Mouse (Mus musculus) lung, adult 2 months (tissue): ENCODE measurements around the gene Rbfox2. TPM values are rescaled to one million over a fixed set of nuclear protein-coding genes. Genes with fewer than 3 reads are reported as not detected.

Experiments used
- DNase-seq: peaks from one replicate; pipeline ENCODE4 v3.0.0; 2022
- H3K4me1 ChIP-seq: fragments of 200-500 bp; 2 replicates; pipeline ENCODE4 v1.6.1; 2011; ENCODE audit warnings: low read length; ENCODE audit not compliant: control insufficient read depth, insufficient read depth
- H3K4me3 ChIP-seq: fragments of 200-500 bp; replicated peaks from 2 replicates; pipeline ENCODE3; 2011; ENCODE audit warnings: low read depth, mild to moderate bottlenecking, control low read depth, low read length; ENCODE audit errors: extremely low read depth
- CTCF ChIP-seq: fragments of 200-500 bp; IDR thresholded peaks from 2 replicates; pipeline ENCODE4 v1.5.1; 2011; ENCODE audit warnings: mild to moderate bottlenecking, low read length, control low read depth; ENCODE audit not compliant: insufficient read depth
- POLR2A ChIP-seq: fragments of 200-500 bp; IDR thresholded peaks from 2 replicates; pipeline ENCODE4 v1.6.1; 2011; ENCODE audit warnings: low read depth, mild to moderate bottlenecking, control low read depth, low read length, borderline replicate concordance; ENCODE audit errors: extremely low read depth
- WGBS: fragments of 180-500 bp; shearing (Covaris S2); methylation state at CpG from one replicate; pipeline ENCODE4 v1.1.7; 2018; 5-methylcytosine and 5-hydroxymethylcytosine counted together
- polyA plus RNA-seq: library from polyadenylated mRNA; depleted of rRNA; stranded (reverse); fragments of >200 nt; gene quantifications from 2 replicates; pipeline ENCODE4 v1.2.3, GENCODE M21; 2012

Gene Rbfox2
- polyA plus RNA-seq, 1 experiment, result 72.0 TPM

DNA sequence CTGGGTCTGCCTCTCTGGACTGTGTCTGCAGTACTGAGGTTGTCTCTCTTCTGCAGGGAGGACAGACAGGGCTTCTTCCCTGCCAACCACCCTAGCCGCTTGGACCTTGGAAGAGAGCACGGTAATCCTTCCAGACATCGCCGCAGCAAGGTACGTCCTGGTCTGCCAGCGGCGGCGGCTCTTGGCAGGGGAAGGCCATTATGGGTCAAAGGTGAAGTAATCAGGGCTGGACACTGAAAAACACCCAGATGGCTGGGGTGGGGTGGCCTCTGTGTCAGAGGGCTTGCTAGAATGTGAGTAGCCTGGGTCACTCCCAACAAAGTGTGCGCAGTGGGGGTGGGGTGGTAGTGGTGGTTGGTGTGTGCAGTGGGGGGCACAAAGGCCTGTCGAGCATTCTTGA, 261.2 kb downstream of the Rbfox2 start:
- Histone ChIP-seq H3K4me3 (no peak overlapping the region), H3K4me1 (no peaks in the 10 kb centered on the region)
- TF ChIP-seq POLR2A, result no peak
- no peak for TF ChIP-seq CTCF
- DNase-seq, result no peak
- 67% methylated on average over 10 of the region's 10 CpGs for WGBS

- TF ChIP-seq CTCF, result no peak
- TF ChIP-seq POLR2A, result no peak
- WGBS, result 68% methylated on average over 12 of the region's 12 CpGs
- Histone ChIP-seq H3K4me1 (no peaks in the 10 kb centered on the region), H3K4me3 (no peak within 1 kb of the TSS)
- DNase-seq, result no peak
These were observed 262.0 kb downstream of the Rbfox2 start, which contains the start of gene Apol6 for GRCm38 (mm10) chr15:77044597-77045320. Gene Apol6, plus strand, starts transcription at chr15:77044729.

DNA sequence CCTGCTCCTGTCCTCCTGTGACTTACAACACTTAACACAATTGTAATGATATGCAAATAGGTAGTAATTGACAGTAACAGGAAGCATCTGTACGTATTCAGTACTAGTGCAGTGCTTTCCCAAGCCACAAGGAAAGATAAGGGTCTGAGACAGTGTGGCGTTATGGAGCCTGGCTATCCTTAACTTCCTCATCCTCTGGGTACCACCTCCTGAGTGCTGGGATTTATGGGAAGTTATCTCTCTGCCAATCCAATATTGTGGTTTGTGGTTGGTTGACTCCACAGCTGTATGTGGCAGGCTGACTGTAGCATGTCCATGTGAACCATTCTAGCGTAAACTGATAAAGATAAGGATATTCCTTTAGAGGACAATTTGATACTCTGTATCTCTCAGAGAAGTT, 266.0 kb downstream of the Rbfox2 start:
- no peak for DNase-seq
- 74% methylated on average over 3 of the region's 3 CpGs for WGBS
- no peak overlapping the region for H3K4me3 ChIP-seq
- peaks cover 11% of the 10 kb centered on the region for H3K4me1 ChIP-seq
- no peak for TF ChIP-seq POLR2A
- no peak for TF ChIP-seq CTCF

- TF ChIP-seq POLR2A (no peak), CTCF (no peak)
- no peak overlapping the region for H3K4me3 ChIP-seq
- H3K4me1 ChIP-seq, result peaks cover 11% of the 10 kb centered on the region
- DNase-seq, result no peak
- WGBS, result 86% methylated on average over 8 of the region's 9 CpGs
These were observed 267.5 kb downstream of the Rbfox2 start for GRCm38 (mm10) chr15:77039211-77039700.

DNA sequence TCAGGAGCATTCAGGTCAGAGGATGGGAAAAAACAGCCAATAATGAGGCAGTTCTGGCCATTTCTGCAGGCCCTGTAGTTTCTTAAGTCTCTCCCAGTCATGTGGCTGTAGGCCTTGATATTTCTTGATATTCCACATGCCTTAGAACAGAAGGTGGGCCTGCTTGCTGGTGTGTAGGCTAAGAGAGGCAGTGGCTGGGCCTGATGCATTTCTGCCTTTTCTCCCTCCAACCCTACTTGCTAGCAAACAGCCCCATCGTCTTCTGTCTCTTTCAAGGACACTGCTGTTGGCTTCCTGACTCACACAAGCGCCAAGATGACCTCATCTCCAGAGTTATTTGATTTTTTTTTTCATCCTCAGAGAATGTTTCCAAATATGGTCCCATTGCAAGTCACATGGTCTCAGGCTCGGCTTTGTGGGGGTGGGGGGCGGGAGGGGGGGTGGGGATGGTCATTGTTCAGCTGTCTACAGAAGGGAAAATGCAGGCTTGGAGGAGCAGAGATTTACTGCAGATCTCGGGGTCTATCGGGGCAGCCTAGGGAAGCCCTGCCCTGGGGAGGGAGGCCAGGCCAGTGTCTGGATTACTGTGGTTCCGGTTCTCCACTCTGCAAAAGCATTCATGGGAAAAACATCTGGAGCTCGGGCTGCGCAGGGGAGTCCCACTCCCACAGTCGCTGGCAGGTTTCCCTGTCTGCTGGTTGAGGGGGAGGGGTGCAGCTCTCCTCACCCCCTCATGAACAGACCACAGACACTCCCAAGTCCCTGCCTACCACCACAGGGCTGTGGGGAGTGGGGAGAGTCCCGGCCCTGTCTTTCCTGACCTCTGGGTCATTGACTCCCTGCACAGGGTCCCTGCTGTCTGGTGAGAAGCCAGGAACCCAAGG, 269.3 kb downstream of the Rbfox2 start:
- TF ChIP-seq CTCF, result no peak
- TF ChIP-seq POLR2A, result peak; percentile 29; the same call in 1 of the 2 replicates
- no peak for DNase-seq
- H3K4me1 ChIP-seq, result peaks cover 11% of the 10 kb centered on the region
- H3K4me3 ChIP-seq, result no peak overlapping the region
- 10% methylated on average over 11 of the region's 11 CpGs for WGBS

DNA sequence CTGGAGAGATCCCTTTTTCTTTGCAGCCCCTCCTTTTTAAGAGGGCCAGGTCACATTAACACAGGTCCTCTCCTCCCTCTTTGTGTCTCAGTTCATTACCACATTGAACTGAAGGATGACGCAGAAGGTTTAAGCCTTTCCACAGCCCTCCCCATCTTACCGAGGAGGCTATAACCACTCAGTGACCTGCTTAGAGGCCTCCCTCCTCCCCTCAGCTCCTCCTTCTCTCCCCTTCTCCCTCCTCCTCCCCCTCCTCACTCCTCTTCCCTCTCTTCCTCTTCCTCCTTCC, 269.9 kb downstream of the Rbfox2 start:
- DNase-seq, result no peak
- TF ChIP-seq CTCF, result no peak
- no peak for TF ChIP-seq POLR2A
- 37% methylated on average over 2 of the region's 2 CpGs for WGBS
- Histone ChIP-seq H3K4me3 (no peak overlapping the region), H3K4me1 (peaks cover 11% of the 10 kb centered on the region)

GRCm38 (mm10) chr15:77036320-77036988, 270.4 kb downstream of the Rbfox2 start:
- 60% methylated on average over 11 of the region's 11 CpGs for WGBS
- no peak for DNase-seq
- peak; percentile 29; the same call in 1 of the 2 replicates for TF ChIP-seq POLR2A
- no peak for TF ChIP-seq CTCF

GRCm38 (mm10) chr15:77035643-77036042, 271.2 kb downstream of the Rbfox2 start:
- 82% methylated on average over 3 of the region's 3 CpGs for WGBS
- no peak for DNase-seq
- Histone ChIP-seq H3K4me3 (no peak overlapping the region), H3K4me1 (peaks cover 11% of the 10 kb centered on the region)
- TF ChIP-seq POLR2A (no peak), CTCF (no peak)

More at GRCm38 (mm10) chr15:77036320-77036988, 270.4 kb downstream of the Rbfox2 start:
- Histone ChIP-seq H3K4me3 (no peak overlapping the region), H3K4me1 (peaks cover 11% of the 10 kb centered on the region)

DNA sequence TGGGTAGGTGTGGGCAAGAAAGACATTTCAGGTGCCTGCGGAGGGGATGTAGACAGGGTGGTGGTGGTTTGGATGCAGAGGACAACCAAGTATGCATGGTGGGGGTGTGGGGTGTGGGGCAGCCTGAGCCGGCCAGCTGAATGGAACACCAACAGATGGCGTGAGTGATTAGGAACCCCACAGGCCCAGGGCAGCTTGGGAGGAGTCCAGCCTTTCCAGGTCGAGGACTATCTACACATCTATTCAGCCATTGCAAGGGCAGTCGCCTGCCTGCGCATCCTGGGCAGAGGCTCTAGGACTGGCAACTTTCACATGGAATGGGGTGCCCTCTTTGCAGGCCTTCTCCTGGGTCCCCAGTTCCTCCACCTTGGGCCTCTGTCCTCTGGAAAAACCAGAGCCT, 272.3 kb downstream of the Rbfox2 start:
- DNase-seq, result no peak
- TF ChIP-seq CTCF, result no peak
- TF ChIP-seq POLR2A, result no peak
- 84% methylated on average over 6 of the region's 6 CpGs for WGBS
- H3K4me1 ChIP-seq, result peaks cover 11% of the 10 kb centered on the region
- no peak overlapping the region for H3K4me3 ChIP-seq
